Mouse (Mus musculus): ENCODE measurements around the gene Gabrg3. TPM values are rescaled to one million over a fixed set of nuclear protein-coding genes. Genes with fewer than 3 reads are reported as not detected.
A peak's percentile ranks its signal among the peaks of the same experiment; 100 is the strongest.

Gene Gabrg3
- total and polyA plus RNA-seq, 3 experiments, result not detected

DNA sequence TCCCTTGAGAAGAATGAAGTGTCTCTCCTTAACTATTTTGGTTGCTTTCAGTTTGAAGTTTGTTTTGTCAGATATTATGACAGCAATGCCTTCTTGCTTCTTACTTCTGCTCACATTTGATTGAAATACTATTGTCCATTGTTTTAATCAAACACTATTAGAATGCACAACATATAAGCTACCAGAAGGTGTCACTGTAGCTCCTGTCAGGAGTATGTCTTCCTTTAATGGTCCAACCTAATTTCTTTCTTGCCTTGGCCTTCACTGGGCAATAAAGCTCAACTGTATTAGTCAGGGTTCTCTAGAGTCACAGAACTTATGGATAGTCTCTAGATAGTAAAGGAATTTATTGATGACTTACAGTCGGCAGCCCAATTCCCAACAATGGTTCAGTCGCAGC lies 440.6 kb downstream of the Gabrg3 start:
- TF ChIP-seq CHD1 (IDR thresholded peaks at IDR 0.05; ENCODE audit: low read depth, low read length), result no peak
- peak in 1 of 2 experiments; percentile 10; a peak in 1 of 4 replicates for TF ChIP-seq CTCF (conservative IDR thresholded peaks at IDR 0.05 in 1 of 2, IDR thresholded peaks at IDR 0.05 in 1 of 2; ENCODE audit: low read depth in 2 of 2, low read length in 2 of 2)
- no peak for TF ChIP-seq JUND (conservative IDR thresholded peaks at IDR 0.05; ENCODE audit: low read depth, low read length)
- no peak for TF ChIP-seq ELF1 (IDR thresholded peaks at IDR 0.05; ENCODE audit: low read depth, low read length)
- TF ChIP-seq GABPA (IDR thresholded peaks at IDR 0.05; ENCODE audit: insufficient replicate concordance, low read depth, low read length), result no peak
- TF ChIP-seq RAD21 (IDR thresholded peaks at IDR 0.05; ENCODE audit: low read depth, low read length), result peak; percentile 9
- TF ChIP-seq ZKSCAN1 (IDR thresholded peaks at IDR 0.05; ENCODE audit: borderline replicate concordance, low read depth, low read length), result no peak
- TF ChIP-seq USF2 (conservative IDR thresholded peaks at IDR 0.05; ENCODE audit: low read depth, low read length), result no peak
- TF ChIP-seq MAZ (IDR thresholded peaks at IDR 0.05; ENCODE audit: low read depth, low read length), result no peak
- Histone ChIP-seq H3K9ac (ENCODE audit: insufficient read depth, low read depth) (no peak overlapping the region), H3K36me3 (replicated peaks in 1 of 2; ENCODE audit: control insufficient read depth in 1 of 2, insufficient read depth in 1 of 2, low read length in 1 of 2) (no peaks in the 10 kb centered on the region), H3K79me2 (replicated peaks; ENCODE audit: control insufficient read depth, extremely low read depth, insufficient read depth, poor library complexity, severe bottlenecking) (no peaks in the 10 kb centered on the region), H3K4me2 (ENCODE audit: insufficient read depth, low read depth, poor library complexity, severe bottlenecking) (no peak overlapping the region), H3K27ac (ENCODE audit: insufficient read depth, low read depth) (no peak overlapping the region), H3K4me1 (ENCODE audit: control insufficient read depth in 1 of 2, insufficient read depth in 2 of 2) (no peaks in the 10 kb centered on the region), H3K9me3 (replicated peaks; ENCODE audit: low read length) (peaks cover 10% of the 10 kb centered on the region), H3K4me3 (replicated peaks in 1 of 3; ENCODE audit: low read depth in 2 of 3, low read length in 2 of 3, poor library complexity in 1 of 3) (no peak overlapping the region), H3K27me3 (replicated peaks) (no peaks in the 10 kb centered on the region)
- dilution Hi-C loops (cut with MboI; ENCODE audit: extremely low pct_ligation_motif_present, extremely low pct_unique_long_range_greater_than_20kb, low sequenced_read_pairs), result no loop called here
- in situ Hi-C loops (cut with MboI; ENCODE audit: low pct_ligation_motif_present, low pct_unique_long_range_greater_than_20kb, low sequenced_read_pairs), result no loop called here
- DNase-seq (ENCODE audit: extremely low read depth), result no peak

DNA sequence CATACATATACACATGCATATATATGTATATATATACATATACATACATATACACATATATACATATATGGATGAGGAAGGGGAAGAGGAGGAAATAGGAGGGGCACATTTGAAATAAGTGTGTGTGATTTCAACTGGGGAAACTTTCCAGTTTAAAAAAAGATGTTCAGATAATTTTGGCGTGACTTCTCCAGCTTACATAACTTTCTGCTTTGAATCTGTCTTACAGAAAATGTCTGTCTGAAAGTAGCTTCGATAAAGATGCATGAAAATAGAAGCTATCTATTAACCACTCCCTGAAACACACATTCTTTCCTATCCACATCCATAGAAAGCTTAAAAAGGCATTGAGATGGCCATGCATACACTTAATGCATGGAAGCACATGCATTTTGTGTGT lies 445.4 kb downstream of the Gabrg3 start:
- H3K9me3 ChIP-seq (replicated peaks; ENCODE audit: low read length), result peaks cover 17% of the 10 kb centered on the region
- H3K27ac ChIP-seq (ENCODE audit: insufficient read depth, low read depth), result no peak overlapping the region
- in situ Hi-C loops (cut with MboI; ENCODE audit: low pct_ligation_motif_present, low pct_unique_long_range_greater_than_20kb, low sequenced_read_pairs) (no loop called here), dilution Hi-C loops (cut with MboI; ENCODE audit: extremely low pct_ligation_motif_present, extremely low pct_unique_long_range_greater_than_20kb, low sequenced_read_pairs) (no loop called here)
- H3K36me3 ChIP-seq (replicated peaks in 1 of 2; ENCODE audit: control insufficient read depth in 1 of 2, insufficient read depth in 1 of 2, low read length in 1 of 2), result no peaks in the 10 kb centered on the region
- DNase-seq (ENCODE audit: extremely low read depth), result no peak
- no peaks in the 10 kb centered on the region for H3K27me3 ChIP-seq (replicated peaks)
- H3K4me2 ChIP-seq (ENCODE audit: insufficient read depth, low read depth, poor library complexity, severe bottlenecking), result no peak overlapping the region
- H3K4me1 ChIP-seq (ENCODE audit: control insufficient read depth in 1 of 2, insufficient read depth in 2 of 2), result no peaks in the 10 kb centered on the region
- H3K4me3 ChIP-seq (replicated peaks in 1 of 3; ENCODE audit: low read depth in 2 of 3, low read length in 2 of 3, poor library complexity in 1 of 3), result no peak overlapping the region
- H3K79me2 ChIP-seq (replicated peaks; ENCODE audit: control insufficient read depth, extremely low read depth, insufficient read depth, poor library complexity, severe bottlenecking), result no peaks in the 10 kb centered on the region
- TF ChIP-seq ELF1 (IDR thresholded peaks at IDR 0.05; ENCODE audit: low read depth, low read length) (no peak), USF2 (conservative IDR thresholded peaks at IDR 0.05; ENCODE audit: low read depth, low read length) (no peak), ZNF384 (IDR thresholded peaks at IDR 0.05; ENCODE audit: low read depth, low read length) (no peak), NELFE (IDR thresholded peaks at IDR 0.05; ENCODE audit: low read depth, low read length) (no peak), MYC (IDR thresholded peaks at IDR 0.05; ENCODE audit: low read depth, low read length) (no peak), GABPA (IDR thresholded peaks at IDR 0.05; ENCODE audit: insufficient replicate concordance, low read depth, low read length) (no peak), PAX5 (IDR thresholded peaks at IDR 0.05; ENCODE audit: low read length) (no peak), SMC3 (IDR thresholded peaks at IDR 0.05; ENCODE audit: low read depth, low read length) (no peak), CHD2 (IDR thresholded peaks at IDR 0.05; ENCODE audit: low read length) (no peak), EP300 (IDR thresholded peaks at IDR 0.05; ENCODE audit: low read length) (no peak), E2F4 (IDR thresholded peaks at IDR 0.05; ENCODE audit: insufficient replicate concordance, low read depth, low read length) (no peak)
- no peak overlapping the region for H3K9ac ChIP-seq (ENCODE audit: insufficient read depth, low read depth)

Data from CH12.LX (cell line).